Mouse (Mus musculus) B cell, adult 2 months (primary cell): ENCODE measurements at regions not wholly inside any gene's neighbourhood (a gene's known extent, or its start where the extent isn't known, plus 50 kb on each side); places are given as distances from the start of the nearest gene placed in this dataset.
"Not testable (repeated sequence)": the region's sequence is repeated elsewhere in the genome, so short reads cannot be mapped to it uniquely, and the experiment has no call there.

Experiments
- DNase-seq, 2 experiments: peaks; one replicate each; pipeline ENCODE4 v3.0.0; 2022

- no peak for DNase-seq
Measured at GRCm38 (mm10) chr8:126833006-126833405, 112.6 kb downstream of the Tomm20 start.

GRCm38 (mm10) chr8:126832163-126832978 is 113.3 kb downstream of the Tomm20 start:
- peak; percentile 90 to 94 for DNase-seq

- DNase-seq, result peak; percentile 63 to 65
Measured at GRCm38 (mm10) chr8:126831312-126832162, 114.1 kb downstream of the Tomm20 start.

- DNase-seq, result no peak
Measured at GRCm38 (mm10) chr8:126830242-126830530, 115.5 kb downstream of the Tomm20 start.

- no peak for DNase-seq
Measured at GRCm38 (mm10) chr8:126829376-126830241, 116.0 kb downstream of the Tomm20 start.

- DNase-seq, result peak; percentile 70 to 74
Measured at GRCm38 (mm10) chr8:126827681-126828383, 117.8 kb downstream of the Tomm20 start.

GRCm38 (mm10) chr8:126826328-126827285 is 119.0 kb downstream of the Tomm20 start:
- no peak for DNase-seq

GRCm38 (mm10) chr8:126825877-126826276 is 119.8 kb downstream of the Tomm20 start:
- DNase-seq, result no peak

GRCm38 (mm10) chr8:126824575-126825208 is 121.0 kb downstream of the Tomm20 start:
- no peak for DNase-seq

GRCm38 (mm10) chr8:126822269-126822668 is 123.4 kb downstream of the Tomm20 start:
- no peak for DNase-seq

GRCm38 (mm10) chr8:126821279-126821678 is 124.4 kb downstream of the Tomm20 start:
- no peak for DNase-seq

- peak in 1 of 2 experiments; percentile 38 for DNase-seq
Measured at GRCm38 (mm10) chr8:126820502-126820901, 125.1 kb downstream of the Tomm20 start.

GRCm38 (mm10) chr8:126819261-126819660 is 126.4 kb downstream of the Tomm20 start:
- DNase-seq, result peak; percentile 48 to 49

- no peak for DNase-seq
Measured at GRCm38 (mm10) chr8:126816155-126816554, 129.5 kb downstream of the Tomm20 start.

- DNase-seq, result no peak
Measured at GRCm38 (mm10) chr8:126814427-126814826, 131.2 kb downstream of the Tomm20 start.

GRCm38 (mm10) chr8:126813621-126814020 is 132.0 kb downstream of the Tomm20 start:
- DNase-seq, result peak; percentile 48 to 51

- no peak for DNase-seq
Measured at GRCm38 (mm10) chr8:126812777-126813176, 132.9 kb downstream of the Tomm20 start.

- not testable (repeated sequence) for DNase-seq
Measured at GRCm38 (mm10) chr8:126811358-126811757, 134.3 kb downstream of the Tomm20 start.

GRCm38 (mm10) chr8:126810516-126810915 is 135.1 kb downstream of the Tomm20 start:
- DNase-seq, result no peak

GRCm38 (mm10) chr8:126809321-126809720 is 136.3 kb downstream of the Tomm20 start:
- no peak for DNase-seq

GRCm38 (mm10) chr8:126808496-126808895 is 137.1 kb downstream of the Tomm20 start:
- no peak for DNase-seq
